Mouse (Mus musculus): ENCODE results near the gene Snx12.

- TF ChIP-seq CTCF (IDR thresholded peaks at IDR 0.05; ENCODE audit: control insufficient read depth, insufficient read depth, low read length) (no peak), POLR2A (IDR thresholded peaks at IDR 0.05; ENCODE audit: borderline replicate concordance, control insufficient read depth, low read depth, low read length) (no peak)
Observed at GRCm38 (mm10) chrX:101063503-101063902, 158.9 kb downstream of the Snx12 start.

Data from bone marrow, adult 2 months (tissue).